Mouse (Mus musculus) adrenal gland (tissue): ENCODE measurements at regions not wholly inside any gene's neighbourhood (a gene's known extent, or its start where the extent isn't known, plus 50 kb on each side); places are given as distances from the start of the nearest gene placed in this dataset.

ENCODE experiments used
- intact Hi-C: fragments of 180-260 bp; cut with DNase I; formaldehyde crosslinking; loops from one replicate; pipeline ENCODE4 v1.15.1; 2025

- intact Hi-C loops, result no loop called here
Observed at GRCm38 (mm10) chr7:37078140-37078539, 380.2 kb downstream of the Tshz3 start.

GRCm38 (mm10) chr7:37089726-37090125 lies 391.8 kb downstream of the Tshz3 start:
- intact Hi-C loops, result no loop called here

GRCm38 (mm10) chr7:37092572-37092971 lies 394.7 kb downstream of the Tshz3 start:
- intact Hi-C loops, result no loop called here

GRCm38 (mm10) chr7:37093721-37094120 lies 395.8 kb downstream of the Tshz3 start:
- intact Hi-C loops, result no loop called here

GRCm38 (mm10) chr7:37095839-37096238 lies 397.9 kb downstream of the Tshz3 start:
- intact Hi-C loops, result no loop called here

GRCm38 (mm10) chr7:37096291-37096690 lies 398.4 kb downstream of the Tshz3 start:
- intact Hi-C loops, result no loop called here

- intact Hi-C loops, result no loop called here
Observed at GRCm38 (mm10) chr7:37098950-37099349, 401.0 kb downstream of the Tshz3 start.

GRCm38 (mm10) chr7:37104671-37105070 lies 406.8 kb downstream of the Tshz3 start:
- intact Hi-C loops, result no loop called here

GRCm38 (mm10) chr7:37111071-37111470 lies 413.2 kb downstream of the Tshz3 start:
- intact Hi-C loops, result no loop called here

- intact Hi-C loops, result no loop called here
Observed at GRCm38 (mm10) chr7:37120776-37121175, 422.9 kb downstream of the Tshz3 start.

- intact Hi-C loops, result no loop called here
Observed at GRCm38 (mm10) chr7:37140191-37140590, 442.3 kb downstream of the Tshz3 start.

GRCm38 (mm10) chr7:37142780-37143179 lies 444.9 kb downstream of the Tshz3 start:
- intact Hi-C loops, result no loop called here

- intact Hi-C loops, result no loop called here
Observed at GRCm38 (mm10) chr7:37144303-37144702, 446.4 kb downstream of the Tshz3 start.

- intact Hi-C loops, result no loop called here
Observed at GRCm38 (mm10) chr7:37149711-37150110, 451.8 kb downstream of the Tshz3 start.

GRCm38 (mm10) chr7:37159801-37160200 lies 461.9 kb downstream of the Tshz3 start:
- intact Hi-C loops, result no loop called here

- intact Hi-C loops, result no loop called here
Observed at GRCm38 (mm10) chr7:37168883-37169282, 471.0 kb downstream of the Tshz3 start.

GRCm38 (mm10) chr7:37175746-37176145 lies 477.8 kb downstream of the Tshz3 start:
- intact Hi-C loops, result no loop called here

GRCm38 (mm10) chr7:37178256-37178655 lies 480.3 kb downstream of the Tshz3 start:
- intact Hi-C loops, result no loop called here

GRCm38 (mm10) chr7:37179907-37180306 lies 482.0 kb downstream of the Tshz3 start:
- intact Hi-C loops, result no loop called here

GRCm38 (mm10) chr7:37180416-37180815 lies 482.5 kb downstream of the Tshz3 start:
- intact Hi-C loops, result no loop called here

GRCm38 (mm10) chr7:37181109-37181508 lies 483.2 kb downstream of the Tshz3 start:
- intact Hi-C loops, result no loop called here

- intact Hi-C loops, result no loop called here
Observed at GRCm38 (mm10) chr7:37192536-37192935, 494.6 kb downstream of the Tshz3 start.

GRCm38 (mm10) chr7:37204800-37205199 lies 506.9 kb downstream of the Tshz3 start:
- intact Hi-C loops, result no loop called here

GRCm38 (mm10) chr7:37208305-37208704 lies 510.4 kb downstream of the Tshz3 start:
- intact Hi-C loops, result no loop called here
